Mouse (Mus musculus) ES-E14 (cell line): Measurements from ENCODE around the gene Pik3cd. TPM values are rescaled to one million over a fixed set of nuclear protein-coding genes. Genes with fewer than 3 reads are reported as not detected.

Experiments used
- DNase-seq: peaks from one replicate; pipeline ENCODE4 v3.0.0-alpha.2; 2013; ENCODE audit warnings: low read depth, low spot score
- H3K27ac ChIP-seq: 2 replicates; pipeline ENCODE4 v1.5.1; 2012; ENCODE audit warnings: low read depth, mild to moderate bottlenecking, low read length, moderate library complexity, mixed read lengths; ENCODE audit not compliant: poor library complexity, insufficient read depth, severe bottlenecking
- H3K36me3 ChIP-seq: 2 replicates; pipeline ENCODE4 v1.6.1; 2012; ENCODE audit warnings: mild to moderate bottlenecking, low read length, moderate library complexity, mixed read lengths; ENCODE audit not compliant: control insufficient read depth, poor library complexity, insufficient read depth, severe bottlenecking
- H3K4me1 ChIP-seq, 2 experiments: fragments of 150-350 bp in 1 of 2; sonication (generic) in 1 of 2; 2 replicates each; pipeline ENCODE4 v1.6.1; 2012; ENCODE audit warnings: low read length in 2 of 2, mild to moderate bottlenecking in 1 of 2, mixed read lengths in 1 of 2; ENCODE audit not compliant: control insufficient read depth in 2 of 2, insufficient read depth in 2 of 2, poor library complexity in 1 of 2
- H3K4me3 ChIP-seq, 2 experiments: fragments of 150-350 bp in 1 of 2; sonication (generic) in 1 of 2; 2 replicates each; pipeline ENCODE4 v1.5.1; 2012; ENCODE audit warnings: low read length in 2 of 2, low read depth in 1 of 2, mild to moderate bottlenecking in 1 of 2, mixed read lengths in 1 of 2; ENCODE audit not compliant: insufficient read depth in 1 of 2, poor library complexity in 1 of 2, severe bottlenecking in 1 of 2
- H3K9ac ChIP-seq: 2 replicates; pipeline ENCODE4 v1.6.1; 2012; ENCODE audit warnings: low read depth, mild to moderate bottlenecking, low read length, mixed read lengths; ENCODE audit not compliant: poor library complexity, insufficient read depth, severe bottlenecking
- H3K9me3 ChIP-seq: fragments of 150-350 bp; sonication (generic); 2 replicates; pipeline ENCODE4 v1.6.1; 2012; ENCODE audit warnings: low read depth, mild to moderate bottlenecking, low read length; ENCODE audit not compliant: control insufficient read depth, insufficient read depth
- CHD2 ChIP-seq: IDR thresholded peaks from 2 replicates; pipeline ENCODE4 v1.6.1; 2014; ENCODE audit warnings: mild to moderate bottlenecking, low read depth, low read length, inconsistent platforms
- HCFC1 ChIP-seq: IDR thresholded peaks from 2 replicates; pipeline ENCODE4 v1.6.1; 2012; ENCODE audit warnings: low read length, inconsistent platforms, borderline replicate concordance; ENCODE audit not compliant: insufficient read depth
- MAFK ChIP-seq: IDR thresholded peaks from 2 replicates; pipeline ENCODE4 v1.6.1; 2014; ENCODE audit warnings: mild to moderate bottlenecking, low read depth, low read length, inconsistent platforms; ENCODE audit not compliant: insufficient read depth
- ZC3H11A ChIP-seq: IDR thresholded peaks from 2 replicates; pipeline ENCODE4 v1.6.1; 2012; ENCODE audit warnings: low read depth, mild to moderate bottlenecking, inconsistent platforms, low read length, borderline replicate concordance
- ZNF384 ChIP-seq: IDR thresholded peaks from 2 replicates; pipeline ENCODE4 v1.6.1; 2012; ENCODE audit warnings: low read depth, low read length, inconsistent platforms
- in situ Hi-C, 2 experiments: fragments of 600-800 bp; cut with MboI; formaldehyde crosslinking; loops; one replicate each; pipeline ENCODE4 v1.15.1; 2025; ENCODE audit warnings: low sequenced_read_pairs in 2 of 2, inconsistent platforms in 1 of 2; ENCODE audit not compliant: unreplicated experiment in 2 of 2
- total RNA-seq: library from RNA; depleted of rRNA; stranded (reverse); fragments of 300-350 nt; gene quantifications from 2 replicates; pipeline ENCODE4 v1.2.3, GENCODE M21; 2012

Pik3cd gene
- total RNA-seq, 1 experiment, result 6.4 TPM

GRCm38 (mm10) chr4:149665016-149665691 lies 37.2 kb downstream of the Pik3cd start:
- no peak overlapping the region for H3K9ac ChIP-seq
- in situ Hi-C loops, result no loop called here
- H3K9me3 ChIP-seq, result no peaks in the 10 kb centered on the region
- H3K27ac ChIP-seq, result no peak overlapping the region
- TF ChIP-seq CHD2 (no peak), ZC3H11A (no peak), HCFC1 (no peak), ZNF384 (no peak)
- no peak for DNase-seq
- no peaks in the 10 kb centered on the region for H3K36me3 ChIP-seq
- H3K4me1 ChIP-seq, result peaks cover 0 to 9% of the 10 kb centered on the region in 2 experiments; a peak in 1 of 4 replicates
- no peak overlapping the region for H3K4me3 ChIP-seq

- in situ Hi-C loops, result no loop called here
- H3K27ac ChIP-seq, result no peak overlapping the region
- no peak for TF ChIP-seq MAFK
- no peak for TF ChIP-seq HCFC1
- TF ChIP-seq CHD2, result no peak
- no peak for TF ChIP-seq ZNF384
- TF ChIP-seq ZC3H11A, result no peak
- no peaks in the 10 kb centered on the region for H3K36me3 ChIP-seq
- no peak overlapping the region for H3K9ac ChIP-seq
- H3K4me3 ChIP-seq, result no peak overlapping the region
- H3K9me3 ChIP-seq, result no peaks in the 10 kb centered on the region
- H3K4me1 ChIP-seq, result peaks cover 2 to 18% of the 10 kb centered on the region in 2 experiments; a peak in 2 of 4 replicates
- no peak for DNase-seq
These were observed 38.4 kb downstream of the Pik3cd start for GRCm38 (mm10) chr4:149663849-149664503.

- Histone ChIP-seq H3K36me3 (no peaks in the 10 kb centered on the region), H3K27ac (no peak overlapping the region), H3K9me3 (no peaks in the 10 kb centered on the region), H3K4me1 (peaks cover 2 to 23% of the 10 kb centered on the region in 2 experiments; a peak in 2 of 4 replicates), H3K9ac (no peak overlapping the region), H3K4me3 (no peak overlapping the region)
- no peak for DNase-seq
- no peak for TF ChIP-seq CHD2
- TF ChIP-seq ZC3H11A, result no peak
- TF ChIP-seq HCFC1, result no peak
- TF ChIP-seq ZNF384, result no peak
- no peak for TF ChIP-seq MAFK
- in situ Hi-C loops, result no loop called here
These were observed 40.3 kb downstream of the Pik3cd start for GRCm38 (mm10) chr4:149661967-149662589.

- TF ChIP-seq HCFC1, result no peak
- no peak for TF ChIP-seq MAFK
- no peak for TF ChIP-seq ZC3H11A
- no peak for TF ChIP-seq CHD2
- TF ChIP-seq ZNF384, result no peak
- in situ Hi-C loops, result no loop called here
- Histone ChIP-seq H3K27ac (no peak overlapping the region), H3K9ac (no peak overlapping the region), H3K9me3 (no peaks in the 10 kb centered on the region), H3K4me1 (peaks cover 2 to 26% of the 10 kb centered on the region in 2 experiments; a peak in 2 of 4 replicates), H3K36me3 (no peaks in the 10 kb centered on the region; the same call in 1 of the 2 replicates), H3K4me3 (no peak overlapping the region; a peak in 1 of 4 replicates)
- DNase-seq, result no peak
These were observed 41.8 kb downstream of the Pik3cd start for GRCm38 (mm10) chr4:149660598-149660997.
